Mouse (Mus musculus) midbrain, embryonic 15.5 days (tissue): ENCODE measurements around the gene Hddc3. TPM values are rescaled to one million over a fixed set of nuclear protein-coding genes. Genes with fewer than 3 reads are reported as not detected.
"Not testable (repeated sequence)": the region's sequence is repeated elsewhere in the genome, so short reads cannot be mapped to it uniquely, and the experiment has no call there.

Experiments used
- ATAC-seq: fragments of 200-750 bp; cut with Nextera tagmentation; replicated peaks from 2 replicates; pipeline ENCODE4 v1.8.0; 2017; ENCODE audit warnings: moderate TSS enrichment
- H3K27ac ChIP-seq: fragments of 300-500 bp; sonication (generic); 2 replicates; pipeline ENCODE4 v1.5.1; 2015; ENCODE audit warnings: mild to moderate bottlenecking, inconsistent platforms
- H3K27me3 ChIP-seq: fragments of 300-500 bp; sonication (generic); replicated peaks from 2 replicates; pipeline ENCODE4 v1.6.1; 2015; ENCODE audit warnings: inconsistent platforms
- H3K36me3 ChIP-seq: fragments of 300-500 bp; sonication (generic); replicated peaks from 2 replicates; pipeline ENCODE4 v1.6.1; 2015; ENCODE audit warnings: inconsistent platforms
- H3K4me1 ChIP-seq: fragments of 300-500 bp; sonication (generic); 2 replicates; pipeline ENCODE4 v1.6.1; 2015; ENCODE audit warnings: inconsistent platforms
- H3K4me2 ChIP-seq: fragments of 300-500 bp; sonication (generic); 2 replicates; pipeline ENCODE4 v1.6.1; 2015; ENCODE audit warnings: inconsistent platforms, mild to moderate bottlenecking, moderate library complexity
- H3K4me3 ChIP-seq: fragments of 300-500 bp; sonication (generic); 2 replicates; pipeline ENCODE4 v1.5.1; 2015; ENCODE audit warnings: mild to moderate bottlenecking, inconsistent platforms
- H3K9ac ChIP-seq: fragments of 300-500 bp; sonication (generic); 2 replicates; pipeline ENCODE4 v1.6.1; 2015; ENCODE audit warnings: mild to moderate bottlenecking, inconsistent platforms
- H3K9me3 ChIP-seq: fragments of 300-500 bp; sonication (generic); 2 replicates; pipeline ENCODE4 v1.6.1; 2016; ENCODE audit warnings: inconsistent platforms
- WGBS: fragments of 180-500 bp; shearing (Covaris S2); methylation state at CpG from one replicate; pipeline ENCODE4 v1.1.7; 2015; ENCODE audit warnings: mixed read lengths; 5-methylcytosine and 5-hydroxymethylcytosine counted together
- polyA plus RNA-seq: library from polyadenylated mRNA; unstranded; fragments of >200 nt; fragmentation: Nextera tagmentation; extraction: Ambion mirVana; gene quantifications from 2 replicates; pipeline ENCODE4 v1.2.1, GENCODE M21; 2015

Hddc3 gene
- polyA plus RNA-seq, 1 experiment from 2014 or later: 22.1 TPM

DNA sequence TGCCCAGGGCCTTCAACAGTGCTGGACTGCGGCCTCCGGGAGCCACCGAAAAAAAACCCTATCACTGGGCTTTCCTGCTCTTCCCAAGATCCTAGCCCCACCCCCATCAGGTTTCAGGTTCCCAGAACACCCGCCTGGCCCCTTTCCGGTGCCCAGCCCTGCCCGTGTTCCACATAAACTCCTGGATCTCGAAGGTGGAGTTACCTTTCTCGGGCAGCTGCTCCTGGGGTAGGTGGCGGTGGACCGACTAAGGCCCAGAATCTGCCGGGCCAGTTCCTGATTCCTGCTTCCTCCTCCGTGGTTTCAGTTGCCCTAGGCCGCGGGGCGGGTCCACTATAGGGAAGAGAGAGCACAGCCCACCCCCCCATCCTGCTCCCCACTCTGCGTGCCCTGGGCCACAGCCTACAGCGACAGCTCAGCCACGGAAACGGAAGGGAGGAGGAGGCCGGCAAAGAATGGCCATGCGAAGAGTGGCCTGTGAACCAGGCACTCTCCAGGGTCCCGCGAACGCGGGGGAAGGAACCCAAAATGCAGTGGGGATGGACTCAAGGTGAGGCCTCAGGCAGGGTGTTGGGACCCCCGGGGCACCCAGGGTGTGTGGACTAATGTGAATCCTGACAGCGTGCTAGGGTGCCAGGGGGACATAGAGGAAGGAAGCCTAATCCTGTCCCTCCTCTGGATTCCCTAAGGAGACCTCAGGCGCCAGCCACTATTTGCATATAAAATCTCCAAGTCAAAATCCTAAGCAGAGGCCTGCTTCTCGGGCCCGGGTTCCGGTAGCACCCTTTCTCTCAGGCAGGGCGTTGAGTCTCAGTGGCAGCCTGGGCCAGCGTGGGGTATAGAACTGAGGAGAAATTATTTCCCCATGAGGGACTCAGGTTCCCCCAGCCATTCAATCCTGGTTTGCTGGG is 45.0 kb downstream of the Hddc3 start, which contains the start of gene Fes:
TSS of gene Fes (minus strand) at position 314 of the 911 bp plus-strand sequence.
- peak within 1 kb of the TSS; percentile 26 for H3K4me2 ChIP-seq
- peaks cover 9% of the 10 kb centered on the region for H3K4me1 ChIP-seq
- 12% methylated on average over 33 of the region's 33 CpGs for WGBS
- H3K9ac ChIP-seq: peak within 1 kb of the TSS; percentile 29; the same call in 1 of the 2 replicates
- H3K27me3 ChIP-seq: 0 out of 2 replicates have a peak, but pooled peaks cover 5% of the 10 kb centered on the region
- H3K27ac ChIP-seq: 0 out of 2 replicates have a peak within 1 kb of the TSS, but pooled peaks have one; percentile 29
- no peaks in the 10 kb centered on the region for H3K9me3 ChIP-seq
- peak within 1 kb of the TSS; percentile 2 for H3K4me3 ChIP-seq
- peak; percentile 28; the same call in 1 of the 2 replicates for ATAC-seq
- peaks cover 25% of the 10 kb centered on the region; the same call in 1 of the 2 replicates for H3K36me3 ChIP-seq

DNA sequence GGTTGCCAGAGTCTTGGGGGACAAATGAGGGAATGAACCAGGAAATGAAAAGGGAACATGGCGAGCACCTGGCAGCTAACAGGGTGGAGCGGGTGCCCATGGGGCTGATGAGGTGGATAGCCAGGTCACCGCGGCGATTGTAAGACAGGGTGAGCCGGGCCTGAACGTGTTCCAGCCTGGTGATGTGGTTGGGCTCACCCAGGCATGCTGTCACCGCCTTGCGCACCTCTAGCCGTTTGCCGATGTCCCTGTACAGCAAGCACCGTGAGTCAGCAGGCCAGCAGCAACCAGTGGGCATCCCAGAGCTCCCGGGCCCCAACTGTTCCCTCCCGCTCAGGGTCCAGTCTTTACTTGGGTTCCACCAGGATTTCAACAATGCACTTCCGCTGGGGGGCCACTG is 49.2 kb downstream of the Hddc3 start:
- Histone ChIP-seq H3K9ac (no peak overlapping the region), H3K4me3 (no peak overlapping the region), H3K4me1 (peaks cover 9% of the 10 kb centered on the region), H3K36me3 (peaks cover 42% of the 10 kb centered on the region), H3K27ac (no peak overlapping the region), H3K27me3 (0 out of 2 replicates have a peak, but pooled peaks cover under 1% of the 10 kb centered on the region), H3K4me2 (no peak overlapping the region), H3K9me3 (no peaks in the 10 kb centered on the region)
- ATAC-seq: no peak
- 94% methylated on average over 15 of the region's 15 CpGs for WGBS

DNA sequence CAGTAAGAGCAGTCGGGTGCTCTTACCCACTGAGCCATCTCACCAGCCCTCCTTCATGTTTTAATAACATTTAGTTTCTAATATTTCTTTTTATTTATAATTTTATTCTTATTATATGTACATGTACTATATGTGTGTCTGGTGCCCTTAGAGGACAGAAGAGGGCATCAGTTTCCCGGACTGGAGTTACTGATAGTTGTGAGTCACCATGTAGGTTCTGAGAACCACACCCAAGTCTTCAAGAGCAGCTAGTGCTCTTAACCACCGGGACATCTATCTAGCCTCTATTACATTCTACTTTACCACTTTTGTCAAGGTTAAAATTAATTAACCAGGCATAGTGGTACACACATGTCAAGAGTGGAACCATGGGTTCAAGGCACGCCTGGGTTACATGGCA is 51.7 kb downstream of the Hddc3 start:
- Histone ChIP-seq H3K4me1 (no peaks in the 10 kb centered on the region; the same call in 1 of the 2 replicates), H3K27me3 (no peaks in the 10 kb centered on the region), H3K9ac (no peak overlapping the region), H3K9me3 (no peaks in the 10 kb centered on the region), H3K4me2 (no peak overlapping the region), H3K36me3 (peaks cover 42% of the 10 kb centered on the region), H3K27ac (no peak overlapping the region), H3K4me3 (no peak overlapping the region)
- 89% methylated on average over 4 of the region's 4 CpGs for WGBS
- no peak for ATAC-seq

DNA sequence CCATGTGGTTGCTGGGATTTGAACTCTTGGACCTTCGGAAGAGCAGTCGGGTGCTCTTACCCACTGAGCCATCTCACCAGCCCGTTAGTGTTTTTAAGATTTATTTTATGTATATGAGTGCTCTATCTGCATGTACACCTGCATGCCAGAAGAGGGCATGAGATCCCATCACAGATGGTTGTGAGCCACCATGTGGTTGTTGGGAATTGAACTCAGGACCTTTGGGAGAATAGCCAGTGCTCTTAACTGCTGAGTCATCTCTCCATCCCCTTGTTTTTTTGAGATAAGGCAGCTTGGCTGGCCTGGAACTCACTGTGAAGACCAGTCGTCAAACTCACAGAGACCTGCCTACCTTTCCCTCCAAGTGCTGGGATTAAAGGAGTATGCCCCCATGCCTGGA is 53.5 kb downstream of the Hddc3 start:
- not testable (repeated sequence) for ATAC-seq, H3K9me3 ChIP-seq, H3K27ac ChIP-seq, H3K4me2 ChIP-seq, H3K9ac ChIP-seq, H3K27me3 ChIP-seq, H3K4me3 ChIP-seq
- 95% methylated on average over 4 of the region's 4 CpGs for WGBS
- H3K36me3 ChIP-seq: peaks cover 31% of the 10 kb centered on the region
- peaks cover 17% of the 10 kb centered on the region for H3K4me1 ChIP-seq

DNA sequence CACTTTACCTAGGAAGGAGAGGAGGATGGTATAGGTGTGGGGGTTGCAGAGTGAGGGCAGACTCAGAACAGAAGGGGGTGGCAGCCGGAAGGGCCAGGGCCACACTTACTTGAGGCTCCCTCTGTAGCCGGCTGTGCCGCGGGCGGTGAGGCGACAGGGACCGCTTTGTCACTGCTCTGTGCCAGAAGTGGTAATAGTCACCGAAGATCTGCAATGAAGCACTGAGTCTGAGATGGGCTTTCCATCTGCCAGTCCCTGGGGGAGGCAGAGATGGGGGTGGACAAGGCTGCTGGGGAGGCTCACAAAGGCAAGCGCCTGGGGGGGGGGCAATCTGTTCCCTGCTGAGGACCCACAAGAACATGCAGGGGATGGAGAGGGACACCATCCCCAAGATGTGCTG is 55.1 kb downstream of the Hddc3 start:
- H3K36me3 ChIP-seq: peaks cover 18% of the 10 kb centered on the region
- no peak overlapping the region for H3K4me2 ChIP-seq
- 86% methylated on average over 9 of the region's 9 CpGs for WGBS
- H3K27ac ChIP-seq: no peak overlapping the region
- H3K4me3 ChIP-seq: no peak overlapping the region
- H3K4me1 ChIP-seq: peaks cover 22% of the 10 kb centered on the region
- no peak for ATAC-seq
- H3K9ac ChIP-seq: no peak overlapping the region
- no peaks in the 10 kb centered on the region for H3K27me3 ChIP-seq
- H3K9me3 ChIP-seq: no peaks in the 10 kb centered on the region

DNA sequence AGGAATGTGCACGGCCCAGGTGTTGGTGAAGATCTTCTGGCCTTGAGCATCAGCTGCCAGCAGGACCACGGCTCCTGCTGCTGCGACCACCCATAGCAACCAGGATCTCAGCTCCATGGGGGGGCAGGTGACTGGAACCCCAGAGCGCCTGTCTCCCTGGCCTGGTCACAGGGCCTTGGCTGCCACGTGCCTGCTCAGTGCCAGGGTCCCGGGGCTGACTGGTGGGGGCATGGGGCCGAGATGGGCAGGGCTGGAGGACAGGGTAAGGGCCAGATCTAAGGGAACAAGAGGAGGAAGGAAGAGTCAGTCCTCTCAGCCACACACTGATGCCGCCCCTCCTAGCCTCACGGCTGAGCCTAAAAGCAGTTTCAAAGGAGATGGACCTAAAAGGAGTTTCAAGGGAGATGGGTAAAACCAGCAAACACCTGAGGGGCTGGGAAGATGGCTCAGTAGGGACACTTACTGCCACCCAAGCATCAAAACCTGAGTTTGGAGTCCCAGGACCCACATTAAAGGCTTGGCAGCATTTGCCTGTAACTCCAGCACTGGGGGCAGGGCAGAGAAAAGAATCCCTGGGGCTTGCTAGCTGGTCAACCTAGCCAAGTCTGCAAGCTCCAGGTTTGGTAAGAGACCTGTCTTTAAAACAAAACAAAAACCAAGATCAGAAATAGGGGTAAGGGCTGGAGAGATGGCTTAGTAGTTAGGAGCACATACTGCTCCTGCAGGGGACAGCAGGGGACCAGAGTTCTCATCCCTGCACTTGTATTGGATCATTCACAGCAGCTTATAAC is 55.9 kb downstream of the Hddc3 start:
- Histone ChIP-seq H3K4me3 (no peak overlapping the region), H3K4me2 (no peak overlapping the region), H3K9ac (no peak overlapping the region), H3K4me1 (peaks cover 26% of the 10 kb centered on the region), H3K9me3 (no peaks in the 10 kb centered on the region), H3K27ac (no peak overlapping the region), H3K27me3 (no peaks in the 10 kb centered on the region), H3K36me3 (peaks cover 18% of the 10 kb centered on the region)
- WGBS: 73% methylated on average over 9 of the region's 9 CpGs
- ATAC-seq: no peak

DNA sequence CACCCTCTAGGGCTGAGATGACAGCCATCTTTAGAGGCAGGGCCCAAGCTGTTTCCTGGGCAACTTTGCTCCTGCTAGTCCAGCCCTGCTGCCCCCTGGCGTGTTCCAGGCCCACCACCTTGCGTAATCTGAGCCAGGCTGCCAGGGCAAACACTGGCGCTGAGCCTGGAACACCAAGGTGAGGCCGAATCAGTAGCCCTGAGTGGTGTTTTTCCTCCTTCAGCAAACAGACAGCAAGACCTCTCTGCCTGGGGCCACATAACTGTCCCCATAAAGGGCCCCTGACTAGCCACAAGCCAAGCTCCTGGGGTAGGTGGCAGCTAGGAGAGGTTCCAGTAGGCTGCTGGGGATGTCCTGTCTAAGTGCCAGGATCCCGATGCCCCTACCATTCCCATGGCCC is 57.2 kb downstream of the Hddc3 start:
- Histone ChIP-seq H3K9ac (no peak overlapping the region), H3K27ac (no peak overlapping the region)
- 52% methylated on average over 5 of the region's 5 CpGs for WGBS

More for the DNA sequence above, 57.2 kb downstream of the Hddc3 start:
- Histone ChIP-seq H3K9me3 (no peaks in the 10 kb centered on the region), H3K36me3 (peaks cover 12% of the 10 kb centered on the region), H3K4me2 (peak overlapping the region; percentile 15), H3K4me3 (no peak overlapping the region), H3K27me3 (no peaks in the 10 kb centered on the region; the same call in 1 of the 2 replicates), H3K4me1 (peaks cover 26% of the 10 kb centered on the region)
- ATAC-seq: no peak

Other genes with a start within 250 kb of the Hddc3 start
- gene Idh2, start 227.7 kb upstream of the Hddc3 start, polyA plus RNA-seq: 242 and 249 TPM in 2 replicates
- 26.9 and 27.0 TPM in 2 replicates for gene Sema4b, start 156.3 kb upstream of the Hddc3 start, polyA plus RNA-seq
- 28.5 and 29.7 TPM in 2 replicates for gene Cib1, start 110.3 kb upstream of the Hddc3 start, polyA plus RNA-seq
- 4.5 and 5.3 TPM in 2 replicates for gene Gdpgp1, start 110.2 kb upstream of the Hddc3 start, polyA plus RNA-seq
- 2.1 and 2.9 TPM in 2 replicates for gene Ttll13, start 96.7 kb upstream of the Hddc3 start, polyA plus RNA-seq
- 72.9 and 74.5 TPM in 2 replicates for gene Ngrn, start 81.9 kb upstream of the Hddc3 start, polyA plus RNA-seq
- 26.8 and 32.6 TPM in 2 replicates for gene Vps33b, start 73.5 kb upstream of the Hddc3 start, polyA plus RNA-seq
- 33.8 and 39.8 TPM in 2 replicates for gene Prc1, start 48.7 kb upstream of the Hddc3 start, polyA plus RNA-seq
- gene Rccd1, start 18.6 kb upstream of the Hddc3 start, polyA plus RNA-seq: 10.5 and 13.9 TPM in 2 replicates
- 60.2 and 62.0 TPM in 2 replicates for gene Unc45a, start 2.1 kb upstream of the Hddc3 start, polyA plus RNA-seq
- 26.4 and 28.2 TPM in 2 replicates for gene Man2a2, start 28.3 kb downstream of the Hddc3 start, polyA plus RNA-seq
- gene Fes, start 44.8 kb downstream of the Hddc3 start, polyA plus RNA-seq: 4.4 and 4.8 TPM in 2 replicates
- 5.7 and 6.3 TPM in 2 replicates for gene Furin, start 62.3 kb downstream of the Hddc3 start, polyA plus RNA-seq
- 9.4 and 10.1 TPM in 2 replicates for gene Blm, start 192.0 kb downstream of the Hddc3 start, polyA plus RNA-seq